Mouse (Mus musculus): Measurements from ENCODE around the gene Scn4a.

GRCm38 (mm10) chr11:106386409-106386808 is 33.3 kb upstream of the Scn4a start:
- TF ChIP-seq POLR2A (IDR thresholded peaks at IDR 0.05; ENCODE audit: control insufficient read depth, low read depth, low read length) (no peak), CTCF (IDR thresholded peaks at IDR 0.05; ENCODE audit: control insufficient read depth, insufficient read depth, insufficient replicate concordance, low read depth, low read length) (no peak)
